Mouse (Mus musculus) erythroblast, embryonic 14.5 days (primary cell): ENCODE measurements around the gene Olfr299. TPM values are rescaled to one million over a fixed set of nuclear protein-coding genes. Genes with fewer than 3 reads are reported as not detected.

Experiments used
- H3K27me3 ChIP-seq: 2 replicates; pipeline ENCODE4 v1.6.1; 2012; ENCODE audit warnings: inconsistent platforms; ENCODE audit not compliant: control insufficient read depth
- H3K36me3 ChIP-seq: 2 replicates; pipeline ENCODE4 v1.6.1; 2012; ENCODE audit warnings: mild to moderate bottlenecking, inconsistent platforms; ENCODE audit not compliant: control insufficient read depth
- H3K4me1 ChIP-seq: 2 replicates; pipeline ENCODE4 v1.6.1; 2012; ENCODE audit warnings: inconsistent platforms; ENCODE audit not compliant: control insufficient read depth
- H3K4me3 ChIP-seq: replicated peaks from 2 replicates; pipeline ENCODE3; 2012; ENCODE audit warnings: moderate library complexity, mild to moderate bottlenecking, inconsistent platforms
- H3K9me3 ChIP-seq: 2 replicates; pipeline ENCODE4 v1.6.1; 2012; ENCODE audit warnings: low read length, inconsistent platforms, mixed read lengths; ENCODE audit not compliant: control insufficient read depth
- GATA1 ChIP-seq: IDR thresholded peaks from 2 replicates; pipeline ENCODE4 v1.6.1; 2012; ENCODE audit warnings: low read length, inconsistent platforms, mixed read lengths
- TAL1 ChIP-seq: IDR thresholded peaks from 3 replicates; pipeline ENCODE4 v1.6.1; 2012; ENCODE audit warnings: low read length, inconsistent platforms, mixed read lengths
- polyA plus RNA-seq: library from polyadenylated mRNA; stranded (reverse); fragments of >175 nt; gene quantifications from 2 replicates; pipeline ENCODE4 v1.2.3, GENCODE M21; 2012

Olfr299 gene
- not detected in 2 replicates for polyA plus RNA-seq

DNA sequence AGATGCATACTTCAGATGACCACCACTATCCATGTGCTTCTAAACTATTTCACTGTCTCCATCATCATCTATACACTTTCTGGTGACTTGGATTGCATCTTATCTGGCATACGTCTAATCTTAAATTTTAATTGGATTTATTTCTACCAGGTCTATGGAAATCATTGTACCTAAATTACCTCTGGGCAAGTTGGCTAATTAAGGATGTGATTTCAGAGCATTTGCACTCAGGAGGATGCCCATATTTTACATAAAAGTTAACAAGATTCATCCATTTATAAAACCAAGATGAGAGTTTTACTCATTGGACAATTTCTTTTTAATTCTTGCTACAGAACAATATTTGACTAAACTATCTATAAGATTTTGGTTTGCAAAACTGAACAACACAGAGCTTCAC lies at the start of gene Olfr299:
TSS of gene Olfr299 (plus strand) at position 301 of the 400 bp plus-strand sequence.
- no peaks in the 10 kb centered on the region for H3K36me3 ChIP-seq
- no peaks in the 10 kb centered on the region for H3K27me3 ChIP-seq
- no peaks in the 10 kb centered on the region for H3K9me3 ChIP-seq
- no peaks in the 10 kb centered on the region for H3K4me1 ChIP-seq
- H3K4me3 ChIP-seq: no peak within 1 kb of the TSS
- no peak for TF ChIP-seq TAL1
- TF ChIP-seq GATA1: no peak

GRCm38 (mm10) chr7:86492384-86492783 lies 32.7 kb downstream of the Olfr299 start, which contains the start of gene Olfr298:
Gene Olfr298 (minus strand): TSS chr7:86492484.
- no peaks in the 10 kb centered on the region for H3K27me3 ChIP-seq
- no peak for TF ChIP-seq GATA1
- TF ChIP-seq TAL1: no peak

More at GRCm38 (mm10) chr7:86492384-86492783, 32.7 kb downstream of the Olfr299 start, which contains the start of gene Olfr298:
- Histone ChIP-seq H3K4me1 (no peaks in the 10 kb centered on the region), H3K9me3 (no peaks in the 10 kb centered on the region), H3K4me3 (no peak within 1 kb of the TSS), H3K36me3 (no peaks in the 10 kb centered on the region)

Other genes with a start within 250 kb of the Olfr299 start
- 0.01 TPM in 1 of 2 replicates, not detected in the other for gene Vmn2r76, start 213.6 kb upstream of the Olfr299 start, polyA plus RNA-seq
- not detected in 2 replicates for gene Olfr310, start 182.7 kb upstream of the Olfr299 start, polyA plus RNA-seq
- gene Olfr309, start 146.2 kb upstream of the Olfr299 start, polyA plus RNA-seq: not detected in 2 replicates
- not detected in 2 replicates for gene Olfr308, start 134.3 kb upstream of the Olfr299 start, polyA plus RNA-seq
- gene Olfr307, start 122.3 kb upstream of the Olfr299 start, polyA plus RNA-seq: 0.08 TPM in 1 of 2 replicates, not detected in the other
- gene Olfr305, start 93.0 kb upstream of the Olfr299 start, polyA plus RNA-seq: not detected in 2 replicates
- not detected in 2 replicates for gene Olfr304, start 73.3 kb upstream of the Olfr299 start, polyA plus RNA-seq
- 0.01 TPM in 1 of 2 replicates, not detected in the other for gene Olfr303, start 62.1 kb upstream of the Olfr299 start, polyA plus RNA-seq
- gene Olfr301, start 56.1 kb upstream of the Olfr299 start, polyA plus RNA-seq: not detected in 2 replicates
- gene Olfr298, start 32.6 kb downstream of the Olfr299 start, polyA plus RNA-seq: not detected in 2 replicates
- not detected in 2 replicates for gene Olfr297, start 60.0 kb downstream of the Olfr299 start, polyA plus RNA-seq
- gene Olfr295, start 123.9 kb downstream of the Olfr299 start, polyA plus RNA-seq: not detected in 2 replicates
- not detected in 2 replicates for gene Olfr294, start 156.7 kb downstream of the Olfr299 start, polyA plus RNA-seq
- not detected in 2 replicates for gene Olfr293, start 189.1 kb downstream of the Olfr299 start, polyA plus RNA-seq
- 0.01 TPM in 1 of 2 replicates, not detected in the other for gene Olfr292, start 228.4 kb downstream of the Olfr299 start, polyA plus RNA-seq